Mouse (Mus musculus) intestine, embryonic 15.5 days (tissue): Measurements from ENCODE around the gene Ahnak2. TPM values are rescaled to one million over a fixed set of nuclear protein-coding genes. Genes with fewer than 3 reads are reported as not detected.
"Not testable (repeated sequence)": the region's sequence is repeated elsewhere in the genome, so short reads cannot be mapped to it uniquely, and the experiment has no call there.

ENCODE experiments used
- ATAC-seq: fragments of 200-750 bp; cut with Nextera tagmentation; 2 replicates; pipeline ENCODE4 v1.8.0; 2017; ENCODE audit warnings: moderate TSS enrichment, moderate library complexity
- H3K27ac ChIP-seq: fragments of 300-500 bp; sonication (generic); 2 replicates; pipeline ENCODE4 v1.5.1; 2015; ENCODE audit warnings: mild to moderate bottlenecking, inconsistent platforms
- H3K27me3 ChIP-seq: fragments of 300-500 bp; sonication (generic); replicated peaks from 2 replicates; pipeline ENCODE4 v1.6.1; 2015; ENCODE audit warnings: inconsistent platforms
- H3K36me3 ChIP-seq: fragments of 300-500 bp; sonication (generic); 2 replicates; pipeline ENCODE4 v1.6.1; 2015; ENCODE audit warnings: inconsistent platforms
- H3K4me1 ChIP-seq: fragments of 300-500 bp; sonication (generic); replicated peaks from 2 replicates; pipeline ENCODE4 v1.6.1; 2015; ENCODE audit warnings: inconsistent platforms
- H3K4me2 ChIP-seq: fragments of 300-500 bp; sonication (generic); replicated peaks from 2 replicates; pipeline ENCODE4 v1.6.1; 2015; ENCODE audit warnings: mild to moderate bottlenecking, inconsistent platforms
- H3K4me3 ChIP-seq: fragments of 300-500 bp; sonication (generic); replicated peaks from 2 replicates; pipeline ENCODE4 v1.5.1; 2015; ENCODE audit warnings: inconsistent platforms
- H3K9ac ChIP-seq: fragments of 300-500 bp; sonication (generic); 2 replicates; pipeline ENCODE4 v1.6.1; 2015; ENCODE audit warnings: inconsistent platforms
- H3K9me3 ChIP-seq: fragments of 300-500 bp; sonication (generic); 2 replicates; pipeline ENCODE4 v1.6.1; 2016; ENCODE audit warnings: inconsistent platforms
- WGBS: fragments of 180-500 bp; shearing (Covaris S2); methylation state at CpG from one replicate; pipeline ENCODE4 v1.1.7; 2015; 5-methylcytosine and 5-hydroxymethylcytosine counted together
- polyA plus RNA-seq: library from polyadenylated mRNA; unstranded; fragments of >200 nt; fragmentation: Nextera tagmentation; extraction: Ambion mirVana; gene quantifications from 2 replicates; pipeline ENCODE4 v1.2.1, GENCODE M21; 2015

Gene Ahnak2
- polyA plus RNA-seq, 1 experiment from 2014 or later: 3.0 TPM

GRCm38 (mm10) chr12:112816866-112817265 lies 14.4 kb upstream of the Ahnak2 start:
- WGBS: 85% methylated on average over 7 of the region's 7 CpGs
- Histone ChIP-seq H3K36me3 (peaks cover 36% of the 10 kb centered on the region), H3K4me1 (0 out of 2 replicates have a peak, but pooled peaks cover 16% of the 10 kb centered on the region)
- not testable (repeated sequence) for H3K27ac ChIP-seq, H3K9ac ChIP-seq, H3K9me3 ChIP-seq, H3K27me3 ChIP-seq, H3K4me2 ChIP-seq, ATAC-seq, H3K4me3 ChIP-seq

- Histone ChIP-seq H3K4me3 (no peak overlapping the region), H3K27me3 (no peaks in the 10 kb centered on the region), H3K36me3 (peaks cover 32% of the 10 kb centered on the region), H3K4me2 (no peak overlapping the region), H3K4me1 (0 out of 2 replicates have a peak, but pooled peaks cover 10% of the 10 kb centered on the region), H3K9ac (no peak overlapping the region), H3K27ac (no peak overlapping the region), H3K9me3 (no peaks in the 10 kb centered on the region)
- ATAC-seq: no peak
- 56% methylated on average over 4 of the region's 4 CpGs for WGBS
These were observed 13.8 kb upstream of the Ahnak2 start for GRCm38 (mm10) chr12:112816294-112816693.

- H3K4me2 ChIP-seq: no peak overlapping the region
- no peak overlapping the region for H3K4me3 ChIP-seq
- ATAC-seq: no peak
- WGBS: 74% methylated on average over 14 of the region's 14 CpGs
- H3K27ac ChIP-seq: no peak overlapping the region
- no peak overlapping the region for H3K9ac ChIP-seq
- peaks cover 8% of the 10 kb centered on the region; the same call in 1 of the 2 replicates for H3K4me1 ChIP-seq
- H3K27me3 ChIP-seq: no peaks in the 10 kb centered on the region
- H3K9me3 ChIP-seq: no peaks in the 10 kb centered on the region
- peaks cover 24% of the 10 kb centered on the region for H3K36me3 ChIP-seq
These were observed 12.4 kb upstream of the Ahnak2 start for GRCm38 (mm10) chr12:112814682-112815470.

- Histone ChIP-seq H3K27me3 (no peaks in the 10 kb centered on the region), H3K4me1 (peaks cover 11% of the 10 kb centered on the region), H3K36me3 (peaks cover 9% of the 10 kb centered on the region), H3K9ac (no peak overlapping the region), H3K9me3 (no peaks in the 10 kb centered on the region), H3K4me3 (no peak overlapping the region), H3K4me2 (no peak overlapping the region), H3K27ac (no peak overlapping the region)
- WGBS: 92% methylated on average over 7 of the region's 7 CpGs
- no peak for ATAC-seq
These were observed 10.9 kb upstream of the Ahnak2 start for GRCm38 (mm10) chr12:112813370-112813769.

GRCm38 (mm10) chr12:112810092-112810885 lies 7.8 kb upstream of the Ahnak2 start:
- no peak overlapping the region for H3K9ac ChIP-seq
- no peak overlapping the region for H3K4me3 ChIP-seq
- no peaks in the 10 kb centered on the region for H3K36me3 ChIP-seq
- peak overlapping the region; percentile 94 for H3K4me2 ChIP-seq
- no peaks in the 10 kb centered on the region for H3K27me3 ChIP-seq
- H3K4me1 ChIP-seq: peaks cover 14% of the 10 kb centered on the region
- H3K9me3 ChIP-seq: no peaks in the 10 kb centered on the region
- WGBS: 64% methylated on average over 19 of the region's 19 CpGs
- no peak overlapping the region for H3K27ac ChIP-seq
- ATAC-seq: no peak

GRCm38 (mm10) chr12:112809641-112810040 lies 7.2 kb upstream of the Ahnak2 start:
- no peaks in the 10 kb centered on the region for H3K9me3 ChIP-seq
- H3K36me3 ChIP-seq: no peaks in the 10 kb centered on the region
- peak overlapping the region; percentile 58 for H3K4me3 ChIP-seq
- no peak for ATAC-seq
- peaks cover 14% of the 10 kb centered on the region for H3K4me1 ChIP-seq
- H3K9ac ChIP-seq: peak overlapping the region; percentile 55; the same call in 1 of the 2 replicates
- no peaks in the 10 kb centered on the region for H3K27me3 ChIP-seq
- H3K4me2 ChIP-seq: peak overlapping the region; percentile 94
- WGBS: 15% methylated on average over 8 of the region's 8 CpGs
- H3K27ac ChIP-seq: no peak overlapping the region

- H3K9ac ChIP-seq: peak within 1 kb of the TSS; percentile 55
- H3K36me3 ChIP-seq: no peaks in the 10 kb centered on the region
- no peaks in the 10 kb centered on the region; the same call in 1 of the 2 replicates for H3K27me3 ChIP-seq
- H3K4me2 ChIP-seq: peak within 1 kb of the TSS; percentile 94
- peaks cover 14% of the 10 kb centered on the region for H3K4me1 ChIP-seq
- no peaks in the 10 kb centered on the region for H3K9me3 ChIP-seq
- H3K27ac ChIP-seq: no peak within 1 kb of the TSS
- ATAC-seq: peak; percentile 96
- peak within 1 kb of the TSS; percentile 58 for H3K4me3 ChIP-seq
- WGBS: under 1% methylated on average over 64 of the region's 64 CpGs
These were observed 6.3 kb upstream of the Ahnak2 start, which contains the start of gene Clba1 for GRCm38 (mm10) chr12:112808587-112809364. Gene Clba1 (plus strand): TSS chr12:112808937.

- H3K4me1 ChIP-seq: peaks cover 18% of the 10 kb centered on the region
- H3K9me3 ChIP-seq: no peaks in the 10 kb centered on the region
- no peak overlapping the region for H3K27ac ChIP-seq
- peak overlapping the region; percentile 39 for H3K9ac ChIP-seq
- peak overlapping the region; percentile 58 for H3K4me3 ChIP-seq
- H3K27me3 ChIP-seq: no peaks in the 10 kb centered on the region; the same call in 1 of the 2 replicates
- 71% methylated on average over 5 of the region's 5 CpGs for WGBS
- peak; percentile 35 for ATAC-seq
- no peaks in the 10 kb centered on the region for H3K36me3 ChIP-seq
- peak overlapping the region; percentile 94 for H3K4me2 ChIP-seq
These were observed 5.7 kb upstream of the Ahnak2 start for GRCm38 (mm10) chr12:112808212-112808586.

GRCm38 (mm10) chr12:112807796-112808195 lies 5.3 kb upstream of the Ahnak2 start:
- H3K27ac ChIP-seq: no peak overlapping the region
- no peak for ATAC-seq
- H3K9ac ChIP-seq: peak overlapping the region; percentile 39; the same call in 1 of the 2 replicates
- no peaks in the 10 kb centered on the region for H3K36me3 ChIP-seq
- peaks cover 18% of the 10 kb centered on the region for H3K4me1 ChIP-seq
- H3K27me3 ChIP-seq: no peaks in the 10 kb centered on the region; the same call in 1 of the 2 replicates
- WGBS: 84% methylated on average over 4 of the region's 4 CpGs
- H3K4me2 ChIP-seq: no peak overlapping the region
- no peak overlapping the region for H3K4me3 ChIP-seq
- H3K9me3 ChIP-seq: no peaks in the 10 kb centered on the region

GRCm38 (mm10) chr12:112806044-112806443 lies 3.6 kb upstream of the Ahnak2 start:
- Histone ChIP-seq H3K9me3 (no peaks in the 10 kb centered on the region), H3K4me2 (no peak overlapping the region), H3K27me3 (peaks cover 8% of the 10 kb centered on the region), H3K36me3 (no peaks in the 10 kb centered on the region), H3K27ac (no peak overlapping the region), H3K4me1 (peaks cover 28% of the 10 kb centered on the region), H3K9ac (no peak overlapping the region), H3K4me3 (no peak overlapping the region)
- 70% methylated on average over 6 of the region's 6 CpGs for WGBS
- no peak for ATAC-seq

- Histone ChIP-seq H3K27me3 (peaks cover 8% of the 10 kb centered on the region), H3K4me1 (peaks cover 29% of the 10 kb centered on the region), H3K4me2 (no peak overlapping the region), H3K4me3 (no peak overlapping the region), H3K36me3 (no peaks in the 10 kb centered on the region), H3K27ac (no peak overlapping the region), H3K9me3 (no peaks in the 10 kb centered on the region), H3K9ac (no peak overlapping the region)
- ATAC-seq: no peak
- WGBS: 42% methylated on average over 13 of the region's 13 CpGs
These were observed 1.6 kb upstream of the Ahnak2 start for GRCm38 (mm10) chr12:112804046-112804445.

GRCm38 (mm10) chr12:112802917-112803316 lies 460 bp upstream of the Ahnak2 start:
- ATAC-seq: no peak

More at GRCm38 (mm10) chr12:112802917-112803316, 460 bp upstream of the Ahnak2 start:
- H3K27ac ChIP-seq: no peak overlapping the region
- 13% methylated on average over 3 of the region's 3 CpGs for WGBS
- H3K27me3 ChIP-seq: peaks cover 8% of the 10 kb centered on the region
- H3K4me2 ChIP-seq: peak overlapping the region; percentile 100; the same call in 1 of the 2 replicates
- H3K4me3 ChIP-seq: no peak overlapping the region
- H3K9ac ChIP-seq: no peak overlapping the region
- H3K9me3 ChIP-seq: no peaks in the 10 kb centered on the region
- H3K36me3 ChIP-seq: no peaks in the 10 kb centered on the region
- peaks cover 32% of the 10 kb centered on the region for H3K4me1 ChIP-seq
